Mouse (Mus musculus) thymus, postnatal 4 days (tissue): Measurements from ENCODE around the gene Gm10447.

Experiments
- DNase-seq: peaks from one replicate; pipeline ENCODE4 v3.0.0; 2021

Gm10447 gene

GRCm38 (mm10) chr11:53478383-53479170, 21.7 kb upstream of the Gm10447 start:
- peak; percentile 27 for DNase-seq

- DNase-seq: no peak
Measured at GRCm38 (mm10) chr11:53477833-53478232, 20.9 kb upstream of the Gm10447 start.

- no peak for DNase-seq
Measured at GRCm38 (mm10) chr11:53475620-53476019, 18.7 kb upstream of the Gm10447 start.

- DNase-seq: no peak
Measured at GRCm38 (mm10) chr11:53472709-53473108, 15.8 kb upstream of the Gm10447 start.

- peak; percentile 95 for DNase-seq
Measured at GRCm38 (mm10) chr11:53469968-53470695, 13.2 kb upstream of the Gm10447 start, which contains the start of gene Gm9837. Gene Gm9837 (minus strand): TSS chr11:53470479.

GRCm38 (mm10) chr11:53469294-53469967, 12.5 kb upstream of the Gm10447 start:
- DNase-seq: no peak

- peak; percentile 85 for DNase-seq
Measured at GRCm38 (mm10) chr11:53466231-53466971, 9.5 kb upstream of the Gm10447 start.

GRCm38 (mm10) chr11:53463551-53464424, 6.9 kb upstream of the Gm10447 start:
- DNase-seq: peak; percentile 40

- no peak for DNase-seq
Measured at GRCm38 (mm10) chr11:53461727-53462126, 4.8 kb upstream of the Gm10447 start.

GRCm38 (mm10) chr11:53460192-53460591, 3.3 kb upstream of the Gm10447 start:
- DNase-seq: no peak

- no peak for DNase-seq
Measured at GRCm38 (mm10) chr11:53458996-53459395, 2.1 kb upstream of the Gm10447 start.

- DNase-seq: no peak
Measured at GRCm38 (mm10) chr11:53457372-53457954, 553 bp upstream of the Gm10447 start.

GRCm38 (mm10) chr11:53453031-53453430, 3.9 kb downstream of the Gm10447 start:
- no peak for DNase-seq

- DNase-seq: no peak
Measured at GRCm38 (mm10) chr11:53452396-53452795, 4.5 kb downstream of the Gm10447 start.

GRCm38 (mm10) chr11:53451361-53451760, 5.5 kb downstream of the Gm10447 start:
- no peak for DNase-seq

- peak; percentile 44 for DNase-seq
Measured at GRCm38 (mm10) chr11:53450070-53450705, 6.7 kb downstream of the Gm10447 start.

GRCm38 (mm10) chr11:53448529-53448928, 8.4 kb downstream of the Gm10447 start:
- no peak for DNase-seq

- no peak for DNase-seq
Measured at GRCm38 (mm10) chr11:53447996-53448395, 8.9 kb downstream of the Gm10447 start.

- no peak for DNase-seq
Measured at GRCm38 (mm10) chr11:53446183-53446582, 10.7 kb downstream of the Gm10447 start.

GRCm38 (mm10) chr11:53445562-53445961, 11.3 kb downstream of the Gm10447 start:
- no peak for DNase-seq

- peak; percentile 60 for DNase-seq
Measured at GRCm38 (mm10) chr11:53443861-53444260, 13.0 kb downstream of the Gm10447 start.
